Mouse (Mus musculus): ENCODE data around the gene Gm28048.

- no peak for TF ChIP-seq CTCF (IDR thresholded peaks at IDR 0.05; ENCODE audit: low read depth)
- TF ChIP-seq EP300 (optimal IDR thresholded peaks at IDR 0.05): no peak
These were observed 176.7 kb downstream of the Gm28048 start for GRCm38 (mm10) chr11:22805171-22805570.
